Mouse (Mus musculus) neural tube, embryonic 10.5 days (tissue): ENCODE data around the gene Elavl4.

Experiments used
- DNase-seq: peaks from one replicate; pipeline ENCODE4 v3.0.0-alpha.2; 2017; ENCODE audit warnings: low spot score; ENCODE audit errors: extremely low spot score

The Elavl4 gene

GRCm38 (mm10) chr4:110172028-110172427 is 179.7 kb downstream of the Elavl4 start:
- DNase-seq = no peak

GRCm38 (mm10) chr4:110165217-110165616 is 186.5 kb downstream of the Elavl4 start:
- no peak for DNase-seq

DNA sequence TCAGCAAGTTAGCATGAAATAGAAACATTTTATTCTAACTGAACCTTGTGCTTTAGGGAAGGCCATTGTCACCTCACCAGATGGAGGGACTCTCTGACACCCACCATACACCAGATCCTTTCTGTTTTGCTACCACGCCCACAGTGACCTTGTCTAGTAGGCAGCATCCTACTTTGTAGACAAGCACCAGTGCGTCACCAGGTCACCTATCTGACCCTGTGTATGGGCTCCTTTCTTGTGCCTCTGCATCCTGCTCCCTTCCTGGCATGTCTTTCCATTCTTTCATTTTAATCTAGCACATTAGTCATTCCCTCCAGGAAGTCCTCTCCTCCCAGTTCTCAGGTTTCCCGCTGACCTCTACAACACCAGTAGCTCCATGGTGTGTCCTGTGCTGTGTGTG is 190.1 kb downstream of the Elavl4 start:
- no peak for DNase-seq

- DNase-seq = no peak
These were observed 194.1 kb downstream of the Elavl4 start for GRCm38 (mm10) chr4:110157515-110158159.

DNA sequence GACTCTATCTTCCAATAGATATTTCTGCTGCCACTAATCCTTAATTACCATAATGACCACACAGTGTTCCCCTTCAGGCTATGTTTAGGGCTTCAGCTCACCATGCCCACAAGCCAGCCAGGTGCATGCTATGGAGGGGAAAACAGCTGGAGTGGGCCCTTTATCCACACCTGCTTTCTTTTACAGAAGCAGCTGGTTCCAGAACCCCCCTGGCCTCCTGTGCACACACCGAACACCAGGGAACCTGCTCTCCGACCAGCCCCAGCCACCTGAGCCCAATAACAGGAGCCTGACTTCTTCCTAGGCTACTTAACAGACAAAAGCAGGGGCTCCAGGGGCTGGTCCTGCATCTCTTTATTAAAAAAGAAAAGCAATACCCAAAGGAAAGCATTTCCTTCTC is 195.8 kb downstream of the Elavl4 start:
- no peak for DNase-seq
